Mouse (Mus musculus): ENCODE results near the gene Apol6. TPM values are rescaled to one million over a fixed set of nuclear protein-coding genes. Genes with fewer than 3 reads are reported as not detected.

The Apol6 gene
- 0.11 and 0.30 TPM in 2 replicates for polyA plus RNA-seq (2015; fragmentation: Nextera tagmentation; extraction: Ambion mirVana)

GRCm38 (mm10) chr15:77044597-77045320, at the start of gene Apol6:
TSS of gene Apol6 (plus strand) at chr15:77044729.
- Histone ChIP-seq H3K4me1 (ENCODE audit: control insufficient read depth, insufficient read depth, low read length) (peaks cover 20% of the 10 kb centered on the region), H3K27ac (ENCODE audit: low read length) (no peak within 1 kb of the TSS), H3K4me3 (ENCODE audit: low read length) (no peak within 1 kb of the TSS), H3K27me3 (ENCODE audit: control insufficient read depth, insufficient read depth, low read length) (no peaks in the 10 kb centered on the region), H3K4me2 (ENCODE audit: low read depth, low read length) (no peak within 1 kb of the TSS), H3K36me3 (ENCODE audit: control insufficient read depth, insufficient read depth) (no peaks in the 10 kb centered on the region), H3K9ac (ENCODE audit: low read length) (no peak within 1 kb of the TSS), H3K9me3 (replicated peaks; ENCODE audit: control insufficient read depth, low read length) (no peaks in the 10 kb centered on the region)
- no peak for ATAC-seq (replicated peaks; ENCODE audit: extremely low read depth, insufficient read depth, low FRiP score)
- WGBS, result 66% methylated on average over 12 of the region's 12 CpGs

GRCm38 (mm10) chr15:76998048-76998447, 46.5 kb upstream of the Apol6 start:
- peak overlapping the region; percentile 74 for H3K27ac ChIP-seq (ENCODE audit: low read length)
- WGBS, result 70% methylated on average over 2 of the region's 2 CpGs
- no peaks in the 10 kb centered on the region for H3K27me3 ChIP-seq (ENCODE audit: control insufficient read depth, insufficient read depth, low read length)
- H3K9ac ChIP-seq (ENCODE audit: low read length), result peak overlapping the region; percentile 53
- H3K4me1 ChIP-seq (ENCODE audit: control insufficient read depth, insufficient read depth, low read length), result peaks cover 12% of the 10 kb centered on the region
- H3K9me3 ChIP-seq (replicated peaks; ENCODE audit: control insufficient read depth, low read length), result no peaks in the 10 kb centered on the region
- H3K36me3 ChIP-seq (ENCODE audit: control insufficient read depth, insufficient read depth), result no peaks in the 10 kb centered on the region
- no peak for ATAC-seq (replicated peaks; ENCODE audit: extremely low read depth, insufficient read depth, low FRiP score)
- 0 out of 2 replicates have a peak overlapping the region, but pooled peaks have one; percentile 55 for H3K4me2 ChIP-seq (ENCODE audit: low read depth, low read length)
- no peak overlapping the region for H3K4me3 ChIP-seq (ENCODE audit: low read length)

- peaks cover 15% of the 10 kb centered on the region for H3K4me1 ChIP-seq (ENCODE audit: control insufficient read depth, insufficient read depth, low read length)
- H3K27ac ChIP-seq (ENCODE audit: low read length), result peak overlapping the region; percentile 74
- peak overlapping the region; percentile 53 for H3K9ac ChIP-seq (ENCODE audit: low read length)
- H3K36me3 ChIP-seq (ENCODE audit: control insufficient read depth, insufficient read depth), result no peaks in the 10 kb centered on the region
- ATAC-seq (replicated peaks; ENCODE audit: extremely low read depth, insufficient read depth, low FRiP score), result peak; percentile 85
- no peaks in the 10 kb centered on the region for H3K27me3 ChIP-seq (ENCODE audit: control insufficient read depth, insufficient read depth, low read length)
- H3K4me3 ChIP-seq (ENCODE audit: low read length), result peak overlapping the region; percentile 22
- 23% methylated on average over 21 of the region's 21 CpGs for WGBS
- no peaks in the 10 kb centered on the region for H3K9me3 ChIP-seq (replicated peaks; ENCODE audit: control insufficient read depth, low read length)
- peak overlapping the region; percentile 55 for H3K4me2 ChIP-seq (ENCODE audit: low read depth, low read length)
Measured at GRCm38 (mm10) chr15:76998878-76999588, 45.5 kb upstream of the Apol6 start.

DNA sequence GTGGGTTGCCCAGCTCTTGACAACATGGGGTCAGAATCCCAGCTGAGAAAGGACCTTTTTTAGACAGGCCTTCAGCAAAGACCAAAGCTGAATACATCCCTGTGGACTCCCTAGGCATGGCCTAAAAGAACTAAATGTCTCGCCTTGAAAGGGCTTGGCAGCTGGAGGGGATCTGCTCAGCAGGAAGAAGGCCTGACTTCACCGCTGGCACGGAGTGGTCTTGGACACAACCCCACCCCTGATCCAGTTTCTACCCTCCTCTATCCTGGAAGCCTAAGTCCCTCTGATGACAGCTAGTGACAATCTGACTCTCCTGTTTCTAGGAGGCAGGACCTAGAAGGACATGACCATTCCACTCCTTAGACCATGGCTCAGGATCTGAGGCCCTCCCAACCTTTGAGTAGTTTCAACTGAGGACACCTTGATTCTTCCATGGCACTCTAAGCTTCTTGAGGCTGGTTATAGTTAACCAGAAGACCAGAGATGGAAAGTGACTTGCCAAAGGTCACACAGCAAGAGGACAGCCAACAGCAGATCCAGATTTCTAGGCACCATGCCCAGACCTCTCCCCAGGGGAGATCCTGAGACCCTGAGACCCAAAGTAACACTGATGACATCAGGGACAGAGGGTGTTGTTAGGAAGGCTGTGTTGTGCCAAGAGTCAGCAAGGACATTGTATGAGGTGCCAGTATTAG, 41.2 kb upstream of the Apol6 start:
- Histone ChIP-seq H3K36me3 (ENCODE audit: control insufficient read depth, insufficient read depth) (no peaks in the 10 kb centered on the region), H3K27ac (ENCODE audit: low read length) (no peak overlapping the region; the same call in 1 of the 2 replicates), H3K27me3 (ENCODE audit: control insufficient read depth, insufficient read depth, low read length) (no peaks in the 10 kb centered on the region), H3K4me2 (ENCODE audit: low read depth, low read length) (no peak overlapping the region), H3K9ac (ENCODE audit: low read length) (0 out of 2 replicates have a peak overlapping the region, but pooled peaks have one; percentile 20), H3K4me1 (ENCODE audit: control insufficient read depth, insufficient read depth, low read length) (peaks cover 9% of the 10 kb centered on the region), H3K9me3 (replicated peaks; ENCODE audit: control insufficient read depth, low read length) (no peaks in the 10 kb centered on the region), H3K4me3 (ENCODE audit: low read length) (no peak overlapping the region)
- no peak for ATAC-seq (replicated peaks; ENCODE audit: extremely low read depth, insufficient read depth, low FRiP score)
- 93% methylated on average over 3 of the region's 3 CpGs for WGBS

- H3K4me3 ChIP-seq (ENCODE audit: low read length), result no peak overlapping the region
- 0 out of 2 replicates have a peak overlapping the region, but pooled peaks have one; percentile 20 for H3K9ac ChIP-seq (ENCODE audit: low read length)
- no peak overlapping the region; the same call in 1 of the 2 replicates for H3K27ac ChIP-seq (ENCODE audit: low read length)
- peak; percentile 30; the same call in 1 of the 2 replicates for ATAC-seq (replicated peaks; ENCODE audit: extremely low read depth, insufficient read depth, low FRiP score)
- peaks cover 6% of the 10 kb centered on the region; the same call in 1 of the 2 replicates for H3K4me1 ChIP-seq (ENCODE audit: control insufficient read depth, insufficient read depth, low read length)
- H3K27me3 ChIP-seq (ENCODE audit: control insufficient read depth, insufficient read depth, low read length), result no peaks in the 10 kb centered on the region
- WGBS, result 17% methylated on average over 3 of the region's 3 CpGs
- no peak overlapping the region for H3K4me2 ChIP-seq (ENCODE audit: low read depth, low read length)
- H3K36me3 ChIP-seq (ENCODE audit: control insufficient read depth, insufficient read depth), result no peaks in the 10 kb centered on the region
- no peaks in the 10 kb centered on the region for H3K9me3 ChIP-seq (replicated peaks; ENCODE audit: control insufficient read depth, low read length)
Measured at GRCm38 (mm10) chr15:77003868-77004215, 40.7 kb upstream of the Apol6 start.

- no peak overlapping the region for H3K4me3 ChIP-seq (ENCODE audit: low read length)
Measured at GRCm38 (mm10) chr15:77008851-77009250, 35.7 kb upstream of the Apol6 start.

GRCm38 (mm10) chr15:77013753-77014241, 30.7 kb upstream of the Apol6 start:
- peak; percentile 88 for ATAC-seq (replicated peaks; ENCODE audit: extremely low read depth, insufficient read depth, low FRiP score)
- Histone ChIP-seq H3K27me3 (ENCODE audit: control insufficient read depth, insufficient read depth, low read length) (no peaks in the 10 kb centered on the region), H3K27ac (ENCODE audit: low read length) (peak overlapping the region; percentile 98), H3K9me3 (replicated peaks; ENCODE audit: control insufficient read depth, low read length) (0 out of 2 replicates have a peak, but pooled peaks cover 2% of the 10 kb centered on the region), H3K36me3 (ENCODE audit: control insufficient read depth, insufficient read depth) (peaks cover 9% of the 10 kb centered on the region; the same call in 1 of the 2 replicates), H3K4me3 (ENCODE audit: low read length) (peak overlapping the region; percentile 35), H3K9ac (ENCODE audit: low read length) (peak overlapping the region; percentile 66), H3K4me2 (ENCODE audit: low read depth, low read length) (peak overlapping the region; percentile 54), H3K4me1 (ENCODE audit: control insufficient read depth, insufficient read depth, low read length) (peaks cover 55% of the 10 kb centered on the region)
- WGBS, result 5% methylated on average over 15 of the region's 15 CpGs

More at GRCm38 (mm10) chr15:77008851-77009250, 35.7 kb upstream of the Apol6 start:
- Histone ChIP-seq H3K9me3 (replicated peaks; ENCODE audit: control insufficient read depth, low read length) (0 out of 2 replicates have a peak, but pooled peaks cover 2% of the 10 kb centered on the region), H3K36me3 (ENCODE audit: control insufficient read depth, insufficient read depth) (peaks cover 4% of the 10 kb centered on the region; the same call in 1 of the 2 replicates), H3K27ac (ENCODE audit: low read length) (no peak overlapping the region), H3K4me1 (ENCODE audit: control insufficient read depth, insufficient read depth, low read length) (peaks cover 16% of the 10 kb centered on the region), H3K4me2 (ENCODE audit: low read depth, low read length) (no peak overlapping the region), H3K9ac (ENCODE audit: low read length) (no peak overlapping the region), H3K27me3 (ENCODE audit: control insufficient read depth, insufficient read depth, low read length) (no peaks in the 10 kb centered on the region)
- 90% methylated on average over 6 of the region's 6 CpGs for WGBS
- no peak for ATAC-seq (replicated peaks; ENCODE audit: extremely low read depth, insufficient read depth, low FRiP score)

DNA sequence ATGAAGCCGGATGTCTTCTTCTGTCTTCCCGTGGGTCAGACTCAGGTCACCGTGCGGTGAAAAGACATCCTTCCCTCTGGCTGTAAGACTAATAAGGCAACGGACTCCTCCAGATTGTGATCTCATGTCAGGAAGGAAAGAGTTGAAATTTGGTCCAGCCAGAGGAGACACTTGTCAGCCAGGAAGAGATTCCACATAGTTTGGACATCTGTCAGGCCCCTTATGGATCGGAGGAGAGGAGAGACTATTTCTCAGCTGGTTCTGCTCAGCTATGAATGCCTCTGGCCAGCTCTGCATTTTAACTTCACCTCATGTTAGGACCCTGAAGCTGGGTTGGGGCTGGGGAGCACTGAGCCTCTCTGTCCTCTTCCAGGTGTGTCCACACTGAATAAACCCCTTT, 30.1 kb upstream of the Apol6 start:
- Histone ChIP-seq H3K9ac (ENCODE audit: low read length) (peak overlapping the region; percentile 66), H3K27me3 (ENCODE audit: control insufficient read depth, insufficient read depth, low read length) (no peaks in the 10 kb centered on the region), H3K4me2 (ENCODE audit: low read depth, low read length) (peak overlapping the region; percentile 54), H3K4me1 (ENCODE audit: control insufficient read depth, insufficient read depth, low read length) (peaks cover 58% of the 10 kb centered on the region), H3K27ac (ENCODE audit: low read length) (peak overlapping the region; percentile 98), H3K4me3 (ENCODE audit: low read length) (no peak overlapping the region), H3K9me3 (replicated peaks; ENCODE audit: control insufficient read depth, low read length) (0 out of 2 replicates have a peak, but pooled peaks cover 2% of the 10 kb centered on the region), H3K36me3 (ENCODE audit: control insufficient read depth, insufficient read depth) (peaks cover 9% of the 10 kb centered on the region; the same call in 1 of the 2 replicates)
- 27% methylated on average over 6 of the region's 6 CpGs for WGBS
- ATAC-seq (replicated peaks; ENCODE audit: extremely low read depth, insufficient read depth, low FRiP score), result peak; percentile 0; the same call in 1 of the 2 replicates

All from heart, embryonic 16.5 days (tissue).